Mouse (Mus musculus) liver, embryonic 14.5 days (tissue): ENCODE measurements at regions not wholly inside any gene's neighbourhood (a gene's known extent, or its start where the extent isn't known, plus 50 kb on each side); places are given as distances from the start of the nearest gene placed in this dataset.

Experiments
- ATAC-seq: fragments of 200-750 bp; cut with Nextera tagmentation; 2 replicates; pipeline ENCODE4 v1.8.0; 2017; ENCODE audit warnings: moderate number of reproducible peaks, mild to moderate bottlenecking, moderate library complexity; ENCODE audit not compliant: insufficient read depth
- DNase-seq, 3 experiments: peaks; one replicate each; pipeline ENCODE4 v3.0.0-alpha.2; 2012 to 2013; ENCODE audit warnings: low read depth in 3 of 3, low spot score in 3 of 3
- H3K27ac ChIP-seq: fragments of 300-500 bp; sonication (generic); 2 replicates; pipeline ENCODE4 v1.5.1; 2014; ENCODE audit warnings: moderate library complexity, mild to moderate bottlenecking, control low read depth, inconsistent platforms
- H3K27me3 ChIP-seq: fragments of 300-500 bp; sonication (generic); 2 replicates; pipeline ENCODE4 v1.6.1; 2014; ENCODE audit warnings: mild to moderate bottlenecking, low read length, moderate library complexity; ENCODE audit not compliant: control insufficient read depth, insufficient read depth
- H3K36me3 ChIP-seq: fragments of 300-500 bp; sonication (generic); replicated peaks from 2 replicates; pipeline ENCODE4 v1.6.1; 2014; ENCODE audit warnings: low read depth; ENCODE audit not compliant: control insufficient read depth, insufficient read depth
- H3K4me1 ChIP-seq, 2 experiments: fragments of 200-500 bp in 1 of 2; fragments of 300-500 bp in 1 of 2; sonication (generic) in 1 of 2; replicated peaks; 2 replicates each; pipeline ENCODE4 v1.6.1; 2012 to 2014; ENCODE audit warnings: antibody characterized with exemption in 1 of 2, inconsistent platforms in 1 of 2, low read length in 1 of 2; ENCODE audit not compliant: control insufficient read depth in 2 of 2, insufficient read depth in 2 of 2
- H3K4me2 ChIP-seq: fragments of 300-500 bp; sonication (generic); 2 replicates; pipeline ENCODE4 v1.6.1; 2014; ENCODE audit warnings: low read depth, mild to moderate bottlenecking, control low read depth, moderate library complexity
- H3K4me3 ChIP-seq, 2 experiments: fragments of 200-500 bp in 1 of 2; fragments of 300-500 bp in 1 of 2; sonication (generic) in 1 of 2; 2 replicates each; pipeline ENCODE4 v1.5.1; 2012 to 2014; ENCODE audit warnings: low read depth in 2 of 2, low read length in 2 of 2, mild to moderate bottlenecking in 2 of 2, control low read depth in 1 of 2, inconsistent platforms in 1 of 2, moderate library complexity in 1 of 2; ENCODE audit not compliant: insufficient read depth in 1 of 2
- H3K9ac ChIP-seq: fragments of 300-500 bp; sonication (generic); replicated peaks from 2 replicates; pipeline ENCODE4 v1.6.1; 2014; ENCODE audit warnings: mild to moderate bottlenecking, control low read depth, moderate library complexity
- H3K9me3 ChIP-seq: fragments of 300-500 bp; sonication (generic); 2 replicates; pipeline ENCODE4 v1.6.1; 2016; ENCODE audit warnings: low read length, mixed read lengths; ENCODE audit not compliant: control insufficient read depth
- CTCF ChIP-seq: IDR thresholded peaks from 2 replicates; pipeline ENCODE4 v1.5.1; 2016; ENCODE audit warnings: antibody characterized with exemption, low read depth, control low read depth
- EP300 ChIP-seq: IDR thresholded peaks from 2 replicates; pipeline ENCODE4 v1.6.1; 2016; ENCODE audit warnings: antibody characterized with exemption, low read depth
- WGBS: fragments of 180-500 bp; shearing (Covaris S2); extraction: QIAGEN DNeasy Blood & Tissue Kit; methylation state at CpG from one replicate; pipeline ENCODE4 v1.1.7; 2014; ENCODE audit not compliant: insufficient replicate concordance; 5-methylcytosine and 5-hydroxymethylcytosine counted together

GRCm38 (mm10) chr3:123918140-123918539, 227.5 kb upstream of the Ndst3 start:
- no peaks in the 10 kb centered on the region for H3K9me3 ChIP-seq
- H3K4me3 ChIP-seq = no peak overlapping the region
- no peak for TF ChIP-seq CTCF
- no peak for TF ChIP-seq EP300
- no peaks in the 10 kb centered on the region for H3K4me1 ChIP-seq
- WGBS = 59% methylated on average over 3 of the region's 3 CpGs
- DNase-seq (no peak), ATAC-seq (no peak)
- H3K9ac ChIP-seq = no peak overlapping the region
- no peaks in the 10 kb centered on the region for H3K36me3 ChIP-seq
- no peaks in the 10 kb centered on the region for H3K27me3 ChIP-seq
- no peak overlapping the region for H3K27ac ChIP-seq
- no peak overlapping the region for H3K4me2 ChIP-seq

- TF ChIP-seq CTCF (no peak), EP300 (no peak)
- Histone ChIP-seq H3K27me3 (no peaks in the 10 kb centered on the region), H3K4me1 (no peaks in the 10 kb centered on the region), H3K36me3 (no peaks in the 10 kb centered on the region), H3K27ac (no peak overlapping the region), H3K9me3 (no peaks in the 10 kb centered on the region), H3K4me3 (no peak overlapping the region), H3K4me2 (no peak overlapping the region), H3K9ac (no peak overlapping the region)
- ATAC-seq = no peak
- WGBS = 55% methylated on average over 6 of the region's 6 CpGs
- no peak for DNase-seq
Observed at GRCm38 (mm10) chr3:123952121-123952520, 261.5 kb upstream of the Ndst3 start.

GRCm38 (mm10) chr3:123967373-123967772, 276.7 kb upstream of the Ndst3 start:
- no peak overlapping the region for H3K4me2 ChIP-seq
- 65% methylated on average over 3 of the region's 3 CpGs for WGBS

GRCm38 (mm10) chr3:123972367-123972766, 281.7 kb upstream of the Ndst3 start:
- Histone ChIP-seq H3K4me1 (no peaks in the 10 kb centered on the region), H3K36me3 (no peaks in the 10 kb centered on the region), H3K4me2 (no peak overlapping the region), H3K9me3 (no peaks in the 10 kb centered on the region), H3K27ac (no peak overlapping the region), H3K27me3 (no peaks in the 10 kb centered on the region), H3K9ac (no peak overlapping the region), H3K4me3 (no peak overlapping the region)
- WGBS = 55% methylated on average over 3 of the region's 3 CpGs
- ATAC-seq (no peak), DNase-seq (no peak)
- TF ChIP-seq CTCF (no peak), EP300 (no peak)

More at GRCm38 (mm10) chr3:123967373-123967772, 276.7 kb upstream of the Ndst3 start:
- H3K4me3 ChIP-seq = no peak overlapping the region
- no peaks in the 10 kb centered on the region for H3K4me1 ChIP-seq
- ATAC-seq (no peak), DNase-seq (no peak)
- H3K36me3 ChIP-seq = no peaks in the 10 kb centered on the region
- no peaks in the 10 kb centered on the region for H3K27me3 ChIP-seq
- no peaks in the 10 kb centered on the region for H3K9me3 ChIP-seq
- no peak overlapping the region for H3K9ac ChIP-seq
- TF ChIP-seq EP300 (no peak), CTCF (no peak)
- no peak overlapping the region for H3K27ac ChIP-seq

- no peaks in the 10 kb centered on the region for H3K27me3 ChIP-seq
- 63% methylated on average over 16 of the region's 16 CpGs for WGBS
- H3K27ac ChIP-seq = no peak overlapping the region
- TF ChIP-seq EP300 (no peak), CTCF (no peak)
- ATAC-seq (no peak), DNase-seq (no peak)
- no peak overlapping the region for H3K9ac ChIP-seq
- H3K4me1 ChIP-seq = no peaks in the 10 kb centered on the region
- H3K9me3 ChIP-seq = no peaks in the 10 kb centered on the region
- H3K4me2 ChIP-seq = no peak overlapping the region
- H3K4me3 ChIP-seq = no peak overlapping the region
- no peaks in the 10 kb centered on the region for H3K36me3 ChIP-seq
Observed at GRCm38 (mm10) chr3:123973806-123974576, 283.3 kb upstream of the Ndst3 start.
